Mouse (Mus musculus) liver, embryonic 13.5 days (tissue): ENCODE results near the gene Fsip1. TPM values are rescaled to one million over a fixed set of nuclear protein-coding genes. Genes with fewer than 3 reads are reported as not detected.

Experiments used
- ATAC-seq: fragments of 200-750 bp; cut with Nextera tagmentation; 2 replicates; pipeline ENCODE4 v1.8.0; 2017; ENCODE audit warnings: low read depth, mild to moderate bottlenecking, moderate number of reproducible peaks, moderate library complexity
- DNase-seq: peaks from one replicate; pipeline ENCODE4 v3.0.0; 2022
- H3K27ac ChIP-seq: fragments of 300-500 bp; sonication (generic); 2 replicates; pipeline ENCODE4 v1.5.1; 2015; ENCODE audit warnings: moderate library complexity, mild to moderate bottlenecking, inconsistent platforms
- H3K27me3 ChIP-seq: fragments of 300-500 bp; sonication (generic); 2 replicates; pipeline ENCODE4 v1.6.1; 2015; ENCODE audit warnings: mild to moderate bottlenecking, inconsistent platforms
- H3K36me3 ChIP-seq: fragments of 300-500 bp; sonication (generic); 2 replicates; pipeline ENCODE4 v1.6.1; 2015; ENCODE audit warnings: mild to moderate bottlenecking, inconsistent platforms
- H3K4me1 ChIP-seq: fragments of 300-500 bp; sonication (generic); replicated peaks from 2 replicates; pipeline ENCODE4 v1.6.1; 2015; ENCODE audit warnings: inconsistent platforms
- H3K4me2 ChIP-seq: fragments of 300-500 bp; sonication (generic); 2 replicates; pipeline ENCODE4 v1.6.1; 2015; ENCODE audit warnings: inconsistent platforms, mild to moderate bottlenecking, moderate library complexity
- H3K4me3 ChIP-seq: fragments of 300-500 bp; sonication (generic); replicated peaks from 2 replicates; pipeline ENCODE4 v1.5.1; 2015; ENCODE audit warnings: mild to moderate bottlenecking, inconsistent platforms
- H3K9ac ChIP-seq: fragments of 300-500 bp; sonication (generic); 2 replicates; pipeline ENCODE4 v1.6.1; 2015; ENCODE audit warnings: mild to moderate bottlenecking, inconsistent platforms
- H3K9me3 ChIP-seq: fragments of 300-500 bp; sonication (generic); replicated peaks from 2 replicates; pipeline ENCODE4 v1.6.1; 2016; ENCODE audit warnings: inconsistent platforms
- WGBS: fragments of 180-500 bp; shearing (Covaris S2); methylation state at CpG from one replicate; pipeline ENCODE4 v1.1.7; 2015; ENCODE audit not compliant: insufficient replicate concordance; 5-methylcytosine and 5-hydroxymethylcytosine counted together
- polyA plus RNA-seq: library from polyadenylated mRNA; unstranded; fragments of >200 nt; fragmentation: Nextera tagmentation; extraction: Ambion mirVana; gene quantifications from 2 replicates; pipeline ENCODE4 v1.2.1, GENCODE M21; 2015

Gene Fsip1
- polyA plus RNA-seq, 1 experiment from 2014 or later: 0.13 TPM

GRCm38 (mm10) chr2:118122291-118122690, 134.5 kb downstream of the Fsip1 start:
- Histone ChIP-seq H3K36me3 (peaks cover 7% of the 10 kb centered on the region; the same call in 1 of the 2 replicates), H3K9me3 (no peaks in the 10 kb centered on the region), H3K27me3 (no peaks in the 10 kb centered on the region), H3K4me1 (no peaks in the 10 kb centered on the region), H3K9ac (no peak overlapping the region), H3K4me3 (no peak overlapping the region), H3K27ac (no peak overlapping the region), H3K4me2 (no peak overlapping the region)
- DNase-seq (no peak), ATAC-seq (no peak)
- WGBS: 79% methylated on average over 6 of the region's 6 CpGs

- no peak overlapping the region for H3K4me3 ChIP-seq
- WGBS: 80% methylated on average over 7 of the region's 7 CpGs
- no peaks in the 10 kb centered on the region for H3K9me3 ChIP-seq
- no peak for ATAC-seq
- H3K36me3 ChIP-seq: peaks cover 7% of the 10 kb centered on the region; the same call in 1 of the 2 replicates
- no peaks in the 10 kb centered on the region for H3K27me3 ChIP-seq
- no peaks in the 10 kb centered on the region for H3K4me1 ChIP-seq
- H3K27ac ChIP-seq: no peak overlapping the region
- no peak overlapping the region for H3K4me2 ChIP-seq
- DNase-seq: no peak
- no peak overlapping the region for H3K9ac ChIP-seq
These were observed 136.0 kb downstream of the Fsip1 start for GRCm38 (mm10) chr2:118120751-118121150.

- Histone ChIP-seq H3K4me2 (no peak overlapping the region), H3K9ac (no peak overlapping the region), H3K27ac (no peak overlapping the region), H3K4me1 (no peaks in the 10 kb centered on the region), H3K27me3 (no peaks in the 10 kb centered on the region), H3K36me3 (peaks cover 7% of the 10 kb centered on the region; the same call in 1 of the 2 replicates), H3K9me3 (no peaks in the 10 kb centered on the region), H3K4me3 (no peak overlapping the region)
- DNase-seq (no peak), ATAC-seq (no peak)
- WGBS: 84% methylated on average over 11 of the region's 11 CpGs
These were observed 136.7 kb downstream of the Fsip1 start for GRCm38 (mm10) chr2:118120095-118120494.

GRCm38 (mm10) chr2:118119684-118120083, 137.1 kb downstream of the Fsip1 start:
- ATAC-seq (no peak), DNase-seq (no peak)
- Histone ChIP-seq H3K27ac (no peak overlapping the region), H3K4me1 (no peaks in the 10 kb centered on the region), H3K4me2 (no peak overlapping the region), H3K27me3 (no peaks in the 10 kb centered on the region), H3K9ac (no peak overlapping the region), H3K9me3 (no peaks in the 10 kb centered on the region), H3K36me3 (peaks cover 7% of the 10 kb centered on the region; the same call in 1 of the 2 replicates), H3K4me3 (no peak overlapping the region)
- WGBS: 87% methylated on average over 12 of the region's 12 CpGs

- Histone ChIP-seq H3K27me3 (no peaks in the 10 kb centered on the region), H3K36me3 (peaks cover 7% of the 10 kb centered on the region; the same call in 1 of the 2 replicates), H3K9ac (no peak overlapping the region), H3K27ac (no peak overlapping the region), H3K9me3 (no peaks in the 10 kb centered on the region), H3K4me1 (no peaks in the 10 kb centered on the region), H3K4me2 (no peak overlapping the region), H3K4me3 (no peak overlapping the region)
- ATAC-seq: no peak
- DNase-seq: no peak
- WGBS: 72% methylated on average over 7 of the region's 7 CpGs
These were observed 138.3 kb downstream of the Fsip1 start for GRCm38 (mm10) chr2:118118515-118118914.

GRCm38 (mm10) chr2:118118045-118118444, 138.7 kb downstream of the Fsip1 start:
- WGBS: 60% methylated on average over 6 of the region's 6 CpGs
- no peak for ATAC-seq

GRCm38 (mm10) chr2:118117401-118117800, 139.4 kb downstream of the Fsip1 start:
- Histone ChIP-seq H3K27me3 (peaks cover 9% of the 10 kb centered on the region; the same call in 1 of the 2 replicates), H3K36me3 (peaks cover 5% of the 10 kb centered on the region; the same call in 1 of the 2 replicates), H3K4me3 (no peak overlapping the region), H3K4me1 (no peaks in the 10 kb centered on the region), H3K4me2 (no peak overlapping the region), H3K27ac (no peak overlapping the region), H3K9me3 (no peaks in the 10 kb centered on the region), H3K9ac (no peak overlapping the region)
- DNase-seq (no peak), ATAC-seq (no peak)
- WGBS: 55% methylated on average over 11 of the region's 11 CpGs

More at GRCm38 (mm10) chr2:118118045-118118444, 138.7 kb downstream of the Fsip1 start:
- Histone ChIP-seq H3K36me3 (peaks cover 7% of the 10 kb centered on the region; the same call in 1 of the 2 replicates), H3K9ac (no peak overlapping the region), H3K4me1 (no peaks in the 10 kb centered on the region), H3K4me3 (no peak overlapping the region), H3K27me3 (peaks cover 2% of the 10 kb centered on the region; the same call in 1 of the 2 replicates), H3K9me3 (no peaks in the 10 kb centered on the region), H3K4me2 (no peak overlapping the region), H3K27ac (no peak overlapping the region)
- no peak for DNase-seq

- H3K9ac ChIP-seq: no peak overlapping the region
- WGBS: 53% methylated on average over 3 of the region's 3 CpGs
- H3K4me3 ChIP-seq: no peak overlapping the region
- H3K4me1 ChIP-seq: no peaks in the 10 kb centered on the region
- no peak overlapping the region for H3K27ac ChIP-seq
- peaks cover 12% of the 10 kb centered on the region for H3K27me3 ChIP-seq
- peaks cover 5% of the 10 kb centered on the region; the same call in 1 of the 2 replicates for H3K36me3 ChIP-seq
- no peak for ATAC-seq
- no peak for DNase-seq
- no peak overlapping the region for H3K4me2 ChIP-seq
- no peaks in the 10 kb centered on the region for H3K9me3 ChIP-seq
These were observed 139.9 kb downstream of the Fsip1 start for GRCm38 (mm10) chr2:118116754-118117290.

- Histone ChIP-seq H3K27ac (no peak overlapping the region), H3K9ac (no peak overlapping the region), H3K27me3 (peaks cover 19% of the 10 kb centered on the region), H3K4me1 (no peaks in the 10 kb centered on the region), H3K4me2 (no peak overlapping the region), H3K9me3 (no peaks in the 10 kb centered on the region), H3K4me3 (no peak overlapping the region), H3K36me3 (peaks cover 5% of the 10 kb centered on the region; the same call in 1 of the 2 replicates)
- ATAC-seq: no peak
- no peak for DNase-seq
- 53% methylated on average over 2 of the region's 2 CpGs for WGBS
These were observed 140.6 kb downstream of the Fsip1 start for GRCm38 (mm10) chr2:118116180-118116579.

GRCm38 (mm10) chr2:118115647-118116046, 141.1 kb downstream of the Fsip1 start:
- ATAC-seq: no peak
- no peak overlapping the region for H3K4me2 ChIP-seq
- 65% methylated on average over 7 of the region's 7 CpGs for WGBS

GRCm38 (mm10) chr2:118114671-118115070, 142.1 kb downstream of the Fsip1 start:
- Histone ChIP-seq H3K27me3 (peaks cover 20% of the 10 kb centered on the region), H3K9ac (no peak overlapping the region), H3K36me3 (no peaks in the 10 kb centered on the region), H3K4me2 (no peak overlapping the region), H3K4me1 (no peaks in the 10 kb centered on the region), H3K27ac (no peak overlapping the region), H3K4me3 (no peak overlapping the region), H3K9me3 (no peaks in the 10 kb centered on the region)
- no peak for DNase-seq
- WGBS: 71% methylated on average over 10 of the region's 10 CpGs
- no peak for ATAC-seq

More at GRCm38 (mm10) chr2:118115647-118116046, 141.1 kb downstream of the Fsip1 start:
- Histone ChIP-seq H3K36me3 (peaks cover 5% of the 10 kb centered on the region; the same call in 1 of the 2 replicates), H3K9ac (no peak overlapping the region), H3K4me1 (no peaks in the 10 kb centered on the region), H3K27ac (no peak overlapping the region), H3K4me3 (no peak overlapping the region), H3K9me3 (no peaks in the 10 kb centered on the region), H3K27me3 (peaks cover 20% of the 10 kb centered on the region)
- no peak for DNase-seq
